Mouse (Mus musculus): ENCODE data around the gene Usp25. TPM values are rescaled to one million over a fixed set of nuclear protein-coding genes. Genes with fewer than 3 reads are reported as not detected.
A peak's percentile ranks its signal among the peaks of the same experiment; 100 is the strongest.

Usp25 gene
- polyA plus RNA-seq (2014; fragmentation: Nextera tagmentation; extraction: Ambion mirVana), result 26.7 and 29.8 TPM in 2 replicates

DNA sequence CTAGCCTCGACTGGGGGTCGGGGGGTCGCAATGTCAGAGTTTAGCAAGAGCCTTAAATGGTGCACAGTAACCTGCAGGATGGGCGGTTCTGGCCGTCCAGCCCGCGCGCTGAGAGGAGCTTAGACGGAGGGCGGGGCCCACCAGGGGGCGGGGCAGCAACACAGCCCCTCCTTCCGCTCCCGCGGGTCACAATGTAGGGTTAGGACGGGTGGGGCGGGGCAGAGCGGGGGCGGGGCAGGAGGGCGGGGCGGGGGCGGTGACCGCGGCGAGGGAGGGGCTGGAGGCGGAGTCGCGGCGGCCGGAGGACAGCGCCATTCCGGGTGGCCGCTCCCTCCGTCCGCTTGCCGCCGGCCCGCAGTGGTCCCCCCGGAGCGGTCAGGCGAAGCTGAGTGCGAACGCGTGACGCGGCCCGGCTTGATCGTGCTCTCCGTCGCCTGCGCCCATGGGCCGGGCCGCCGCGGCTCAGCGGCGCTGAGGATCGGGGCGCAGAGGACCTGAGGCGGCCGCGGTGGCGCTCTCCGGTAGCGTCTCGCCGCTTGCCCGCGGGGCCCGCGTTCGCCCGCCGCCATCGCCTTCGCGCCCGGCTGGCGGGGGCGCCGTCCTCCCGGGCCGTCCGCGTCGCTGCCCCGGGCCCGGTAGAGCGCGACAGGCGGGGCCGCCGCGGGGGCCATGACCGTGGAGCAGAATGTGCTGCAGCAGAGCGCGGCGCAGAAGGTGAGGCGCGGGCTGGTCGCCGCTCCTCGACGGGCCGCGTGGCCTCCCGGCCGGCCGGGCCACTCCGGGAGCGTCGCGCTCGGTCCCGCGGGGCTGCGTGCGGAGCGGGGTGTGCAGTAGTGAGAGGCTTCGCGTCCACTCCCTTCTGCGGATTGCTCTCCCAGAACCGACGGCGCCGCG lies at the start of gene Usp25:
TSS of gene Usp25 (plus strand) at position 280 of the 894 bp plus-strand sequence.
- Histone ChIP-seq H3K36me3 (replicated peaks; ENCODE audit: control insufficient read depth, insufficient read depth, low read depth, low read length) (no peaks in the 10 kb centered on the region), H3K4me1 (ENCODE audit: control insufficient read depth, insufficient read depth, low read length) (no peaks in the 10 kb centered on the region), H3K4me3 (ENCODE audit: low read depth, low read length) (peak within 1 kb of the TSS; percentile 75), H3K4me2 (ENCODE audit: low read depth, low read length) (peak within 1 kb of the TSS; percentile 62), H3K9me3 (replicated peaks; ENCODE audit: control insufficient read depth, low read length) (no peaks in the 10 kb centered on the region), H3K27ac (replicated peaks; ENCODE audit: low read depth, low read length) (peak within 1 kb of the TSS; percentile 70), H3K9ac (replicated peaks; ENCODE audit: low read length) (peak within 1 kb of the TSS; percentile 87), H3K27me3 (ENCODE audit: control insufficient read depth, insufficient read depth, low read length) (no peaks in the 10 kb centered on the region)
- 0% methylated on average over 88 of the region's 126 CpGs for WGBS
- ATAC-seq (replicated peaks; ENCODE audit: insufficient number of reproducible peaks, low FRiP score, low TSS enrichment, low read depth) (peak; percentile 96), DNase-seq (ENCODE audit: low spot score) (peak; percentile 89)

DNA sequence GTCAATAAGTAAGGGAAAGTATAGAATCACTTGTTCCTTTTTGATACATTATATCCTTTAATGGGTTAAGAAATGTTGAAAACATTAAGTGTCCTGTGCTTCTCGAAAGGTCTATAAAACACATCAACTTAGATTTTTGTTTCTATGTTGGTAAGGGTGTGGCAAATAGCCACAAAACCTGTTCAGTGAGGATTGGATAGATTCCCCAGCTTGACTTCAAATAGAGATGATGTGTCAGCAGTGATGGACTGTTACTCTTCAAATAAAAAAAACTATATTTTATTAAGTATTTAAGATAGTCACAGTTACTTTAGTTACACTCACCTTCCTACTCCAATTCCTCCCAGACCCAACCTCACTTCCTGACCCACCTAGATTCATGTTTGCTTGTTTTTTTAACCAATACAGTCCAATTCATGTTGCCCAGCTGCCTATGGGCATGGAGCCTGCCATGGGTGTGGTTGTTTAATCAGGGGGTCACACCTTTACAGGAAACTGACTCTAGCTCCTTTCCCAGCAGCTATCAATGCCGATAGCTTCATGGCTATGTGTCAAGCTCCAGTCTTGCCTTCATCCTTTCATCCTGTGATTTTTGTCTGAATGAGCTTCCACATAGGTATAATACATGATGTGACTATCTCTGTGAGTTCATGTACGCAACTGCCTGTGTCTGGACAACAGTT lies 45.8 kb upstream of the Usp25 start:
- no peaks in the 10 kb centered on the region for H3K9me3 ChIP-seq (replicated peaks; ENCODE audit: control insufficient read depth, low read length)
- H3K27ac ChIP-seq (replicated peaks; ENCODE audit: low read depth, low read length), result no peak overlapping the region
- no peak for ATAC-seq (replicated peaks; ENCODE audit: insufficient number of reproducible peaks, low FRiP score, low TSS enrichment, low read depth)
- no peak overlapping the region for H3K4me3 ChIP-seq (ENCODE audit: low read depth, low read length)
- no peaks in the 10 kb centered on the region for H3K36me3 ChIP-seq (replicated peaks; ENCODE audit: control insufficient read depth, insufficient read depth, low read depth, low read length)
- no peak for DNase-seq (ENCODE audit: low spot score)
- H3K4me1 ChIP-seq (ENCODE audit: control insufficient read depth, insufficient read depth, low read length), result no peaks in the 10 kb centered on the region
- no peak overlapping the region for H3K9ac ChIP-seq (replicated peaks; ENCODE audit: low read length)
- H3K4me2 ChIP-seq (ENCODE audit: low read depth, low read length), result no peak overlapping the region
- H3K27me3 ChIP-seq (ENCODE audit: control insufficient read depth, insufficient read depth, low read length), result no peaks in the 10 kb centered on the region
- WGBS, result 88% methylated on average over 3 of the region's 3 CpGs

- WGBS, result 22% methylated on average over 5 of the region's 5 CpGs
- no peak overlapping the region for H3K9ac ChIP-seq (replicated peaks; ENCODE audit: low read length)
- H3K4me2 ChIP-seq (ENCODE audit: low read depth, low read length), result no peak overlapping the region
- H3K36me3 ChIP-seq (replicated peaks; ENCODE audit: control insufficient read depth, insufficient read depth, low read depth, low read length), result no peaks in the 10 kb centered on the region
- no peaks in the 10 kb centered on the region for H3K27me3 ChIP-seq (ENCODE audit: control insufficient read depth, insufficient read depth, low read length)
- no peaks in the 10 kb centered on the region for H3K9me3 ChIP-seq (replicated peaks; ENCODE audit: control insufficient read depth, low read length)
- no peaks in the 10 kb centered on the region for H3K4me1 ChIP-seq (ENCODE audit: control insufficient read depth, insufficient read depth, low read length)
- ATAC-seq (replicated peaks; ENCODE audit: insufficient number of reproducible peaks, low FRiP score, low TSS enrichment, low read depth) (no peak), DNase-seq (ENCODE audit: low spot score) (no peak)
- no peak overlapping the region for H3K4me3 ChIP-seq (ENCODE audit: low read depth, low read length)
- no peak overlapping the region for H3K27ac ChIP-seq (replicated peaks; ENCODE audit: low read depth, low read length)
These were observed 42.3 kb upstream of the Usp25 start for GRCm38 (mm10) chr16:76971211-76971610.

- H3K9me3 ChIP-seq (replicated peaks; ENCODE audit: control insufficient read depth, low read length), result no peaks in the 10 kb centered on the region
- no peaks in the 10 kb centered on the region for H3K36me3 ChIP-seq (replicated peaks; ENCODE audit: control insufficient read depth, insufficient read depth, low read depth, low read length)
- no peak overlapping the region for H3K4me2 ChIP-seq (ENCODE audit: low read depth, low read length)
- H3K27me3 ChIP-seq (ENCODE audit: control insufficient read depth, insufficient read depth, low read length), result no peaks in the 10 kb centered on the region
- no peak overlapping the region for H3K4me3 ChIP-seq (ENCODE audit: low read depth, low read length)
- DNase-seq (ENCODE audit: low spot score), result no peak
- H3K9ac ChIP-seq (replicated peaks; ENCODE audit: low read length), result no peak overlapping the region
- H3K4me1 ChIP-seq (ENCODE audit: control insufficient read depth, insufficient read depth, low read length), result no peaks in the 10 kb centered on the region
- no peak for ATAC-seq (replicated peaks; ENCODE audit: insufficient number of reproducible peaks, low FRiP score, low TSS enrichment, low read depth)
- WGBS, result 83% methylated on average over 5 of the region's 5 CpGs
- H3K27ac ChIP-seq (replicated peaks; ENCODE audit: low read depth, low read length), result no peak overlapping the region
These were observed 36.6 kb upstream of the Usp25 start for GRCm38 (mm10) chr16:76976787-76977430.

- Histone ChIP-seq H3K36me3 (replicated peaks; ENCODE audit: control insufficient read depth, insufficient read depth, low read depth, low read length) (no peaks in the 10 kb centered on the region), H3K27me3 (ENCODE audit: control insufficient read depth, insufficient read depth, low read length) (no peaks in the 10 kb centered on the region), H3K4me3 (ENCODE audit: low read depth, low read length) (no peak overlapping the region), H3K4me1 (ENCODE audit: control insufficient read depth, insufficient read depth, low read length) (no peaks in the 10 kb centered on the region), H3K4me2 (ENCODE audit: low read depth, low read length) (no peak overlapping the region), H3K9ac (replicated peaks; ENCODE audit: low read length) (no peak overlapping the region), H3K27ac (replicated peaks; ENCODE audit: low read depth, low read length) (no peak overlapping the region), H3K9me3 (replicated peaks; ENCODE audit: control insufficient read depth, low read length) (no peaks in the 10 kb centered on the region)
- no peak for DNase-seq (ENCODE audit: low spot score)
- no peak for ATAC-seq (replicated peaks; ENCODE audit: insufficient number of reproducible peaks, low FRiP score, low TSS enrichment, low read depth)
- WGBS, result 86% methylated on average over 6 of the region's 6 CpGs
These were observed 29.8 kb upstream of the Usp25 start for GRCm38 (mm10) chr16:76983696-76984095.

- no peaks in the 10 kb centered on the region for H3K4me1 ChIP-seq (ENCODE audit: control insufficient read depth, insufficient read depth, low read length)
These were observed 25.8 kb upstream of the Usp25 start for GRCm38 (mm10) chr16:76987711-76988110.

GRCm38 (mm10) chr16:77003900-77004299 lies 9.6 kb upstream of the Usp25 start:
- no peak for DNase-seq (ENCODE audit: low spot score)
- no peaks in the 10 kb centered on the region for H3K4me1 ChIP-seq (ENCODE audit: control insufficient read depth, insufficient read depth, low read length)
- 91% methylated on average over 3 of the region's 3 CpGs for WGBS

More at GRCm38 (mm10) chr16:76987711-76988110, 25.8 kb upstream of the Usp25 start:
- Histone ChIP-seq H3K9me3 (replicated peaks; ENCODE audit: control insufficient read depth, low read length) (no peaks in the 10 kb centered on the region), H3K4me2 (ENCODE audit: low read depth, low read length) (no peak overlapping the region), H3K9ac (replicated peaks; ENCODE audit: low read length) (no peak overlapping the region), H3K27me3 (ENCODE audit: control insufficient read depth, insufficient read depth, low read length) (no peaks in the 10 kb centered on the region), H3K4me3 (ENCODE audit: low read depth, low read length) (no peak overlapping the region), H3K36me3 (replicated peaks; ENCODE audit: control insufficient read depth, insufficient read depth, low read depth, low read length) (no peaks in the 10 kb centered on the region), H3K27ac (replicated peaks; ENCODE audit: low read depth, low read length) (no peak overlapping the region)
- 82% methylated on average over 4 of the region's 4 CpGs for WGBS
- DNase-seq (ENCODE audit: low spot score) (no peak), ATAC-seq (replicated peaks; ENCODE audit: insufficient number of reproducible peaks, low FRiP score, low TSS enrichment, low read depth) (no peak)

More at GRCm38 (mm10) chr16:77003900-77004299, 9.6 kb upstream of the Usp25 start:
- no peak overlapping the region for H3K9ac ChIP-seq (replicated peaks; ENCODE audit: low read length)
- H3K27me3 ChIP-seq (ENCODE audit: control insufficient read depth, insufficient read depth, low read length), result no peaks in the 10 kb centered on the region
- H3K4me2 ChIP-seq (ENCODE audit: low read depth, low read length), result no peak overlapping the region
- ATAC-seq (replicated peaks; ENCODE audit: insufficient number of reproducible peaks, low FRiP score, low TSS enrichment, low read depth), result no peak
- no peaks in the 10 kb centered on the region for H3K36me3 ChIP-seq (replicated peaks; ENCODE audit: control insufficient read depth, insufficient read depth, low read depth, low read length)
- no peaks in the 10 kb centered on the region for H3K9me3 ChIP-seq (replicated peaks; ENCODE audit: control insufficient read depth, low read length)
- no peak overlapping the region for H3K4me3 ChIP-seq (ENCODE audit: low read depth, low read length)
- H3K27ac ChIP-seq (replicated peaks; ENCODE audit: low read depth, low read length), result no peak overlapping the region
